Mouse (Mus musculus) MEL (cell line): ENCODE data around the gene Tnfsf12. TPM values are rescaled to one million over a fixed set of nuclear protein-coding genes. Genes with fewer than 3 reads are reported as not detected.

Source experiments
- DNase-seq: peaks from one replicate; pipeline ENCODE4 v3.0.0; 2011; ENCODE audit warnings: low read depth, low spot score
- H3K27ac ChIP-seq: 2 replicates; pipeline ENCODE4 v1.5.1; 2012; ENCODE audit warnings: low read depth, mild to moderate bottlenecking, control low read depth, low read length, moderate library complexity; ENCODE audit not compliant: control insufficient read depth
- H3K27me3 ChIP-seq, 2 experiments: fragments of 150-350 bp in 1 of 2; sonication (generic) in 1 of 2; 2 replicates each; pipeline ENCODE4 v1.6.1; 2012; ENCODE audit warnings: low read length in 2 of 2, mild to moderate bottlenecking in 2 of 2, improper control_type of control experiment in 1 of 2, moderate library complexity in 1 of 2; ENCODE audit not compliant: insufficient read depth in 2 of 2, control insufficient read depth in 1 of 2
- H3K36me3 ChIP-seq, 2 experiments: 2 replicates each; pipeline ENCODE4 v1.6.1; 2012 to 2014; ENCODE audit warnings: low read length in 2 of 2, improper control_type of control experiment in 1 of 2, inconsistent platforms in 1 of 2, mild to moderate bottlenecking in 1 of 2; ENCODE audit not compliant: insufficient read depth in 2 of 2, control insufficient read depth in 1 of 2
- H3K4me1 ChIP-seq, 2 experiments: fragments of 150-350 bp in 1 of 2; sonication (generic) in 1 of 2; 2 replicates each; pipeline ENCODE4 v1.6.1; 2012; ENCODE audit warnings: low read length in 2 of 2, improper control_type of control experiment in 1 of 2, mild to moderate bottlenecking in 1 of 2; ENCODE audit not compliant: insufficient read depth in 2 of 2, control insufficient read depth in 1 of 2
- H3K4me3 ChIP-seq, 2 experiments: fragments of 150-350 bp in 1 of 2; sonication (generic) in 1 of 2; 2 replicates each; pipeline ENCODE4 v1.5.1; 2012; ENCODE audit warnings: low read depth in 2 of 2, low read length in 2 of 2, mild to moderate bottlenecking in 2 of 2, moderate library complexity in 2 of 2, control low read depth in 1 of 2, improper control_type of control experiment in 1 of 2; ENCODE audit not compliant: control insufficient read depth in 1 of 2, insufficient read depth in 1 of 2
- H3K79me2 ChIP-seq: 2 replicates; pipeline ENCODE4 v1.6.1; 2012; ENCODE audit warnings: mild to moderate bottlenecking, low read length, moderate library complexity; ENCODE audit not compliant: control insufficient read depth, poor library complexity, insufficient read depth
- H3K9ac ChIP-seq: 2 replicates; pipeline ENCODE4 v1.6.1; 2012; ENCODE audit warnings: low read depth, mild to moderate bottlenecking, control low read depth, low read length, moderate library complexity; ENCODE audit not compliant: control insufficient read depth, poor library complexity, severe bottlenecking
- H3K9me3 ChIP-seq: fragments of 150-350 bp; sonication (generic); replicated peaks from 2 replicates; pipeline ENCODE4 v1.6.1; 2012; ENCODE audit warnings: mild to moderate bottlenecking, low read length, improper control_type of control experiment, moderate library complexity; ENCODE audit not compliant: insufficient read depth
- KAT2A ChIP-seq: conservative IDR thresholded peaks from 2 replicates; pipeline ENCODE4 v1.6.1; 2012; ENCODE audit warnings: low read depth, low read length, improper control_type of control experiment, inconsistent platforms
- MAZ ChIP-seq: IDR thresholded peaks from 2 replicates; pipeline ENCODE4 v1.6.1; 2012; ENCODE audit warnings: low read depth, mild to moderate bottlenecking, inconsistent platforms, low read length, improper control_type of control experiment
- MYC ChIP-seq: IDR thresholded peaks from 2 replicates; pipeline ENCODE4 v1.6.1; 2011; ENCODE audit warnings: low read depth, mild to moderate bottlenecking, low read length, improper control_type of control experiment, moderate library complexity
- NELFE ChIP-seq: IDR thresholded peaks from 2 replicates; pipeline ENCODE4 v1.6.1; 2011; ENCODE audit warnings: low read depth, low read length, improper control_type of control experiment
- NRF1 ChIP-seq: IDR thresholded peaks from 2 replicates; pipeline ENCODE4 v1.6.1; 2014; ENCODE audit warnings: low read depth, mild to moderate bottlenecking, inconsistent platforms, low read length, improper control_type of control experiment, moderate library complexity; ENCODE audit not compliant: poor library complexity, insufficient read depth, severe bottlenecking
- POLR2A ChIP-seq, 2 experiments: IDR thresholded peaks; 2 replicates each; pipeline ENCODE4 v1.6.1; 2011 to 2012; ENCODE audit warnings: low read length in 2 of 2, mild to moderate bottlenecking in 2 of 2, control low read depth in 1 of 2, improper control_type of control experiment in 1 of 2, low read depth in 1 of 2, moderate library complexity in 1 of 2; ENCODE audit not compliant: control insufficient read depth in 1 of 2, insufficient read depth in 1 of 2, poor library complexity in 1 of 2
- POLR2AphosphoS2 ChIP-seq: IDR thresholded peaks from 2 replicates; pipeline ENCODE4 v1.6.1; 2011; ENCODE audit warnings: low read length, improper control_type of control experiment
- POLR2AphosphoS5 ChIP-seq: IDR thresholded peaks from 2 replicates; pipeline ENCODE4 v1.6.1; 2012; ENCODE audit warnings: low read depth, borderline replicate concordance, mild to moderate bottlenecking, inconsistent platforms, low read length, moderate library complexity, mixed read lengths
- SIN3A ChIP-seq: IDR thresholded peaks from 2 replicates; pipeline ENCODE4 v1.6.1; 2012; ENCODE audit warnings: low read length, improper control_type of control experiment, inconsistent platforms
- TAL1 ChIP-seq: IDR thresholded peaks from 2 replicates; pipeline ENCODE4 v1.6.1; 2012; ENCODE audit warnings: mild to moderate bottlenecking, inconsistent platforms, low read length, moderate library complexity, mixed read lengths
- TCF12 ChIP-seq: IDR thresholded peaks from 2 replicates; pipeline ENCODE4 v1.6.1; 2014; ENCODE audit warnings: low read depth, mild to moderate bottlenecking, inconsistent platforms, low read length, improper control_type of control experiment, moderate library complexity
- USF2 ChIP-seq, 2 experiments: IDR thresholded peaks; 2 replicates each; pipeline ENCODE4 v1.6.1; 2011 to 2012; ENCODE audit warnings: improper control_type of control experiment in 2 of 2, low read length in 2 of 2, borderline replicate concordance in 1 of 2, inconsistent platforms in 1 of 2, low read depth in 1 of 2, mild to moderate bottlenecking in 1 of 2; ENCODE audit not compliant: insufficient read depth in 1 of 2
- ZKSCAN1 ChIP-seq: IDR thresholded peaks from 2 replicates; pipeline ENCODE4 v1.6.1; 2012; ENCODE audit warnings: low read depth, mild to moderate bottlenecking, inconsistent platforms, low read length, improper control_type of control experiment, moderate library complexity
- polyA plus RNA-seq, 2 experiments: library from polyadenylated mRNA; stranded (reverse) in 1 of 2; unstranded in 1 of 2; fragments of >175 nt in 1 of 2; fragments of >200 nt in 1 of 2; gene quantifications; 2 replicates each; pipeline versions ENCODE4 v1.2.1 to v1.2.4; 2012; ENCODE audit warnings: low replicate concordance in 2 of 2, low read depth in 1 of 2; ENCODE audit not compliant: insufficient read length in 2 of 2, insufficient read depth in 1 of 2, missing spikeins in 1 of 2
- total RNA-seq: library from RNA; depleted of rRNA; stranded (reverse); fragments of 300-350 nt; gene quantifications from 2 replicates; pipeline ENCODE4 v1.2.3, GENCODE M21; 2012

Tnfsf12 gene
- total and polyA plus RNA-seq, 3 experiments = 0.10 TPM; not detected in 2

GRCm38 (mm10) chr11:69662213-69662966, 33.3 kb downstream of the Tnfsf12 start, which contains the start of gene Mpdu1 (continued):
- TF ChIP-seq POLR2AphosphoS5 = peak; percentile 75; the same call in 1 of the 2 replicates
- TF ChIP-seq POLR2AphosphoS2 = peak; percentile 93
- peak; percentile 93 to 97 for TF ChIP-seq POLR2A (IDR thresholded peaks at IDR 0.05; ENCODE audit: control insufficient read depth in 1 of 2, insufficient read depth in 1 of 2, low read depth in 1 of 2, low read length in 2 of 2, poor library complexity in 1 of 2)
- peak; percentile 63 for TF ChIP-seq KAT2A
- peak; percentile 81 for TF ChIP-seq MYC
- TF ChIP-seq USF2 (IDR thresholded peaks at IDR 0.05; ENCODE audit: borderline replicate concordance in 1 of 2, insufficient read depth in 1 of 2, low read depth in 1 of 2, low read length in 2 of 2) = no peak
- peak; percentile 98 for TF ChIP-seq NRF1
- TF ChIP-seq SIN3A = peak; percentile 90

GRCm38 (mm10) chr11:69661221-69661881, 34.3 kb downstream of the Tnfsf12 start:
- no peak for TF ChIP-seq TCF12
- no peak for TF ChIP-seq ZKSCAN1
- 0 out of 2 replicates have a peak, but pooled peaks have one; percentile 5 for TF ChIP-seq TAL1
- DNase-seq = peak; percentile 58
- peaks cover 0 to 23% of the 10 kb centered on the region in 2 experiments; a peak in 2 of 4 replicates for H3K36me3 ChIP-seq
- peaks cover 4 to 23% of the 10 kb centered on the region in 2 experiments for H3K4me1 ChIP-seq
- H3K79me2 ChIP-seq = peaks cover 8% of the 10 kb centered on the region
- H3K4me3 ChIP-seq = peak overlapping the region; percentile 63 to 78
- H3K9me3 ChIP-seq = no peaks in the 10 kb centered on the region
- H3K27ac ChIP-seq = peak overlapping the region; percentile 30
- H3K9ac ChIP-seq = peak overlapping the region; percentile 85
- no peaks in the 10 kb centered on the region for H3K27me3 ChIP-seq

- no peak overlapping the region for H3K4me3 ChIP-seq
- TF ChIP-seq USF2 (IDR thresholded peaks at IDR 0.05; ENCODE audit: borderline replicate concordance in 1 of 2, insufficient read depth in 1 of 2, low read depth in 1 of 2, low read length in 2 of 2) = no peak
- TF ChIP-seq NELFE = no peak
- 0 out of 2 replicates have a peak, but pooled peaks have one; percentile 4 for TF ChIP-seq SIN3A
- no peak for TF ChIP-seq MAZ
These were observed 38.2 kb downstream of the Tnfsf12 start for GRCm38 (mm10) chr11:69657462-69657881.

More at GRCm38 (mm10) chr11:69657462-69657881, 38.2 kb downstream of the Tnfsf12 start:
- peaks cover 0 to 14% of the 10 kb centered on the region in 2 experiments; a peak in 2 of 4 replicates for H3K36me3 ChIP-seq
- no peak overlapping the region for H3K27ac ChIP-seq
- no peak for DNase-seq
- no peaks in the 10 kb centered on the region for H3K27me3 ChIP-seq
- H3K9ac ChIP-seq = no peak overlapping the region
- H3K79me2 ChIP-seq = peaks cover 4% of the 10 kb centered on the region; the same call in 1 of the 2 replicates
- H3K9me3 ChIP-seq = no peaks in the 10 kb centered on the region
- peaks cover 4 to 11% of the 10 kb centered on the region in 2 experiments for H3K4me1 ChIP-seq
